Mouse (Mus musculus): ENCODE results near the gene Dhrs4. TPM values are rescaled to one million over a fixed set of nuclear protein-coding genes. Genes with fewer than 3 reads are reported as not detected.

Gene Dhrs4
- 33.9 and 34.8 TPM in 2 replicates for polyA plus RNA-seq (2014; fragmentation: Nextera tagmentation; extraction: Ambion mirVana)

GRCm38 (mm10) chr14:55478651-55479599 lies at the start of gene Dhrs4:
Gene Dhrs4 (plus strand): TSS chr14:55478758.
- Histone ChIP-seq H3K9ac (ENCODE audit: low read length) (peak within 1 kb of the TSS; percentile 86), H3K4me2 (peak within 1 kb of the TSS; percentile 63), H3K4me1 (ENCODE audit: control insufficient read depth, insufficient read depth, low read length) (peaks cover 2% of the 10 kb centered on the region; the same call in 1 of the 2 replicates), H3K9me3 (ENCODE audit: control insufficient read depth, low read length) (no peaks in the 10 kb centered on the region), H3K27ac (ENCODE audit: low read depth, low read length) (peak within 1 kb of the TSS; percentile 40; the same call in 1 of the 2 replicates), H3K4me3 (ENCODE audit: low read depth, low read length) (peak within 1 kb of the TSS; percentile 56), H3K36me3 (ENCODE audit: control insufficient read depth, insufficient read depth, low read length) (no peaks in the 10 kb centered on the region), H3K27me3 (ENCODE audit: control insufficient read depth, insufficient read depth, low read length) (no peaks in the 10 kb centered on the region)
- peak; percentile 97 for DNase-seq (ENCODE audit: low spot score, missing footprints)
- 1% methylated on average over 38 of the region's 38 CpGs for WGBS
- ATAC-seq (ENCODE audit: low FRiP score): peak; percentile 93

GRCm38 (mm10) chr14:55430255-55430654 lies 48.3 kb upstream of the Dhrs4 start:
- DNase-seq (ENCODE audit: low spot score, missing footprints) (no peak), ATAC-seq (ENCODE audit: low FRiP score) (no peak)
- no peak overlapping the region for H3K9ac ChIP-seq (ENCODE audit: low read length)
- no peaks in the 10 kb centered on the region for H3K9me3 ChIP-seq (ENCODE audit: control insufficient read depth, low read length)
- no peaks in the 10 kb centered on the region for H3K36me3 ChIP-seq (ENCODE audit: control insufficient read depth, insufficient read depth, low read length)
- H3K4me3 ChIP-seq (ENCODE audit: low read depth, low read length): no peak overlapping the region
- no peak overlapping the region for H3K27ac ChIP-seq (ENCODE audit: low read depth, low read length)
- no peaks in the 10 kb centered on the region for H3K27me3 ChIP-seq (ENCODE audit: control insufficient read depth, insufficient read depth, low read length)
- 89% methylated on average over 4 of the region's 4 CpGs for WGBS
- no peaks in the 10 kb centered on the region for H3K4me1 ChIP-seq (ENCODE audit: control insufficient read depth, insufficient read depth, low read length)
- no peak overlapping the region for H3K4me2 ChIP-seq

- H3K4me1 ChIP-seq (ENCODE audit: control insufficient read depth, insufficient read depth, low read length): no peaks in the 10 kb centered on the region
- H3K4me2 ChIP-seq: no peak overlapping the region
- H3K36me3 ChIP-seq (ENCODE audit: control insufficient read depth, insufficient read depth, low read length): no peaks in the 10 kb centered on the region
- no peaks in the 10 kb centered on the region for H3K9me3 ChIP-seq (ENCODE audit: control insufficient read depth, low read length)
- DNase-seq (ENCODE audit: low spot score, missing footprints) (no peak), ATAC-seq (ENCODE audit: low FRiP score) (no peak)
- H3K27me3 ChIP-seq (ENCODE audit: control insufficient read depth, insufficient read depth, low read length): no peaks in the 10 kb centered on the region
- H3K27ac ChIP-seq (ENCODE audit: low read depth, low read length): no peak overlapping the region
- no peak overlapping the region for H3K4me3 ChIP-seq (ENCODE audit: low read depth, low read length)
- WGBS: 93% methylated on average over 1 of the region's 1 CpGs
- H3K9ac ChIP-seq (ENCODE audit: low read length): no peak overlapping the region
Measured at GRCm38 (mm10) chr14:55433052-55433451, 45.5 kb upstream of the Dhrs4 start.

DNA sequence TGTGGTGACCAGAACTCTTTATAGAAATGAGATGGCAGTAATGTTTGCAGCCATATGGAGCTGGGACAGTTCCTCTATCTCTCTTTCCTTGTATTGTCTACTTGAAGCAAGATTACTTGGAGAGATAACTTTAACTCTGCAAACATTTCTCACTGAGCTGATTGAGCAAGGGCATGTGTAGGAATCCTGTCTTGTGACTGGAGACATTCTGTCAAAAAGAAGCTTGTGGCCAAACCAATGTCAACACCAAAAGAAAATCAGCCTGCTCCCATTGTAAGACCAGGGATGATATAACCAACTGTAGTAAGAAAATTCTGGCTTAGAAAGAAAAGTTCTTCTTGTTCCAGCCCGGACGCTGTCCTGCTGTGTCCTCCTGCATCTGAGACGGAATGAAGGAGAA lies 43.7 kb upstream of the Dhrs4 start:
- ATAC-seq (ENCODE audit: low FRiP score) (no peak), DNase-seq (ENCODE audit: low spot score, missing footprints) (no peak)
- Histone ChIP-seq H3K4me3 (ENCODE audit: low read depth, low read length) (no peak overlapping the region), H3K9me3 (ENCODE audit: control insufficient read depth, low read length) (no peaks in the 10 kb centered on the region), H3K9ac (ENCODE audit: low read length) (no peak overlapping the region), H3K27ac (ENCODE audit: low read depth, low read length) (no peak overlapping the region), H3K4me2 (no peak overlapping the region), H3K27me3 (ENCODE audit: control insufficient read depth, insufficient read depth, low read length) (no peaks in the 10 kb centered on the region), H3K4me1 (ENCODE audit: control insufficient read depth, insufficient read depth, low read length) (no peaks in the 10 kb centered on the region), H3K36me3 (ENCODE audit: control insufficient read depth, insufficient read depth, low read length) (no peaks in the 10 kb centered on the region)
- WGBS: 88% methylated on average over 3 of the region's 3 CpGs

GRCm38 (mm10) chr14:55437118-55437517 lies 41.4 kb upstream of the Dhrs4 start:
- no peak overlapping the region for H3K27ac ChIP-seq (ENCODE audit: low read depth, low read length)
- H3K4me3 ChIP-seq (ENCODE audit: low read depth, low read length): no peak overlapping the region
- DNase-seq (ENCODE audit: low spot score, missing footprints) (no peak), ATAC-seq (ENCODE audit: low FRiP score) (no peak)
- no peaks in the 10 kb centered on the region for H3K9me3 ChIP-seq (ENCODE audit: control insufficient read depth, low read length)
- H3K9ac ChIP-seq (ENCODE audit: low read length): no peak overlapping the region
- WGBS: 88% methylated on average over 8 of the region's 8 CpGs
- H3K27me3 ChIP-seq (ENCODE audit: control insufficient read depth, insufficient read depth, low read length): no peaks in the 10 kb centered on the region
- H3K36me3 ChIP-seq (ENCODE audit: control insufficient read depth, insufficient read depth, low read length): no peaks in the 10 kb centered on the region
- H3K4me1 ChIP-seq (ENCODE audit: control insufficient read depth, insufficient read depth, low read length): no peaks in the 10 kb centered on the region
- H3K4me2 ChIP-seq: no peak overlapping the region

DNA sequence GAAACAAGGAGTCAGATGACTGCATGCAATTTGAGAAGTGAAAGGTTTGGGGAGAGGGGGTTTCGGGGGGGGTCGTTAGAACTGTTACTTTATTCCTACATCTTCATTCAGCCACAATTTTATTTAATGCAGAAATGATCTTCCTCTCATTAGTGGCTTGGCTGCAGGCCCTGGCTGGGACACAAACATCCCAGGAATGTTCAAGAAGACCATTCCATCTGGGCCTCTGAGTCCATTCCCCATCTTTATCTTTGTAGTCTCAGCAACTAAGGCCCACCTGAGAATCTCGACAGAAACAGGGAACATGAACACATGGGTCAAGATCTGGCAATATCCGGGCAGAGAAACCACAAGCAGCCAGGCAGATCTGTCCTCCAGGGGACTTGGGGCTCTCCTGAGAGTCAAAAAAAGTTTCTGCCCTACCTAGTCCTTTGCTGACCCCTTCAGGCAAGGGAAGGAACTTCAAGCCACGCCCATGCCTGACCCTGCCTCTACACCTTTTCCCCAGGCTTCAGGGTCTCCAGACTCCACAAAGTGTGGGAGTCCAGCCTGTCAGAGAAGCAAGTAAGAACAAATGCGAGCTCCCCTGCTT lies 40.3 kb upstream of the Dhrs4 start:
- Histone ChIP-seq H3K4me1 (ENCODE audit: control insufficient read depth, insufficient read depth, low read length) (no peaks in the 10 kb centered on the region), H3K36me3 (ENCODE audit: control insufficient read depth, insufficient read depth, low read length) (no peaks in the 10 kb centered on the region), H3K4me3 (ENCODE audit: low read depth, low read length) (no peak overlapping the region), H3K9ac (ENCODE audit: low read length) (no peak overlapping the region), H3K9me3 (ENCODE audit: control insufficient read depth, low read length) (no peaks in the 10 kb centered on the region), H3K4me2 (no peak overlapping the region), H3K27ac (ENCODE audit: low read depth, low read length) (no peak overlapping the region), H3K27me3 (ENCODE audit: control insufficient read depth, insufficient read depth, low read length) (no peaks in the 10 kb centered on the region)
- WGBS: 42% methylated on average over 6 of the region's 6 CpGs
- no peak for ATAC-seq (ENCODE audit: low FRiP score)
- peak; percentile 90 for DNase-seq (ENCODE audit: low spot score, missing footprints)

DNA sequence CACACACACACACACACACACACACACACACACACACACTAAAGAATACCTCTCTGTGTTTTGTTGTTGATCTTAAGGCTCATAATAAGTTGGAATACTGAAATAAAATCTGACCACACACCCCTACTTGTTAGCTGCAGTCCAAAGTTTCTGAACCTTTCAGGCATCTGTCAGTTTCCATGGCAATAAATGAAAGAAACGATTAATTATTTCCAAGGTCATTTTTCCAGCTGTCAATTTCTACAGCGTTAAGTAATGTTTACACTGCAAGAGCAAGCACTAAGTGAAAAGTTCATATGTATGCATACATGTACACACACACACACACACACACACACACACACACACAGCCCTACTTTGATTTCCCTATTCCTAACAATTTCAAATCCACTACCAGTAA lies 20.9 kb upstream of the Dhrs4 start:
- H3K4me2 ChIP-seq: no peak overlapping the region
- H3K27me3 ChIP-seq (ENCODE audit: control insufficient read depth, insufficient read depth, low read length): no peaks in the 10 kb centered on the region
- no peak overlapping the region for H3K9ac ChIP-seq (ENCODE audit: low read length)
- no peak overlapping the region for H3K4me3 ChIP-seq (ENCODE audit: low read depth, low read length)
- no peak for ATAC-seq (ENCODE audit: low FRiP score)
- no peaks in the 10 kb centered on the region for H3K4me1 ChIP-seq (ENCODE audit: control insufficient read depth, insufficient read depth, low read length)
- no peak for DNase-seq (ENCODE audit: low spot score, missing footprints)
- no peaks in the 10 kb centered on the region for H3K36me3 ChIP-seq (ENCODE audit: control insufficient read depth, insufficient read depth, low read length)
- H3K9me3 ChIP-seq (ENCODE audit: control insufficient read depth, low read length): peaks cover 3% of the 10 kb centered on the region; the same call in 1 of the 2 replicates
- H3K27ac ChIP-seq (ENCODE audit: low read depth, low read length): no peak overlapping the region
- 89% methylated on average over 2 of the region's 2 CpGs for WGBS

GRCm38 (mm10) chr14:55458273-55458672 lies 20.3 kb upstream of the Dhrs4 start:
- Histone ChIP-seq H3K36me3 (ENCODE audit: control insufficient read depth, insufficient read depth, low read length) (no peaks in the 10 kb centered on the region), H3K9me3 (ENCODE audit: control insufficient read depth, low read length) (peaks cover 3% of the 10 kb centered on the region; the same call in 1 of the 2 replicates), H3K4me1 (ENCODE audit: control insufficient read depth, insufficient read depth, low read length) (no peaks in the 10 kb centered on the region), H3K4me3 (ENCODE audit: low read depth, low read length) (no peak overlapping the region), H3K4me2 (no peak overlapping the region), H3K27me3 (ENCODE audit: control insufficient read depth, insufficient read depth, low read length) (no peaks in the 10 kb centered on the region), H3K27ac (ENCODE audit: low read depth, low read length) (no peak overlapping the region), H3K9ac (ENCODE audit: low read length) (no peak overlapping the region)
- ATAC-seq (ENCODE audit: low FRiP score) (no peak), DNase-seq (ENCODE audit: low spot score, missing footprints) (peak; percentile 92)
- 25% methylated on average over 10 of the region's 10 CpGs for WGBS

DNA sequence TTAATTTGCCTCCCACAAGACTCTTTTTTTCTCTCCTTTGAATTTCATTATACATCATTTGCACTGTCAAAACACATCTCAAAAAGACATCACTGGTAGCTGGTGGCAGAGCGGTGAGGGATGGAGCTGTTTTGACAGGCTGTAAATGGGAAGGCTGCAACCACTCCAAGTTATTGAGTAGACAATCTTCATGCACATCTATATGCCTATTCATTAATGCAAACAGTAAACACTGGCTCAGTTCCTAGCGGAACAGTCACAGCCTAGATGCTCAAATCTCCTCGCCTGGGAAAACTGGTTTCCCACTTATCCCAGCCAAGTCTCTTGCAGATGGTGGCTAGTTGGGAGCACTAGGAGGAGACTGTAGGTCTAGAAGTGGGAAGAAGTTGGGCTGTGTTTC lies 19.8 kb upstream of the Dhrs4 start:
- no peak for DNase-seq (ENCODE audit: low spot score, missing footprints)
- H3K9ac ChIP-seq (ENCODE audit: low read length): no peak overlapping the region

More for the DNA sequence above, 19.8 kb upstream of the Dhrs4 start:
- 90% methylated on average over 3 of the region's 3 CpGs for WGBS
- no peaks in the 10 kb centered on the region for H3K27me3 ChIP-seq (ENCODE audit: control insufficient read depth, insufficient read depth, low read length)
- H3K4me2 ChIP-seq: no peak overlapping the region
- H3K4me3 ChIP-seq (ENCODE audit: low read depth, low read length): no peak overlapping the region
- H3K4me1 ChIP-seq (ENCODE audit: control insufficient read depth, insufficient read depth, low read length): no peaks in the 10 kb centered on the region
- no peaks in the 10 kb centered on the region for H3K36me3 ChIP-seq (ENCODE audit: control insufficient read depth, insufficient read depth, low read length)
- ATAC-seq (ENCODE audit: low FRiP score): no peak
- peaks cover 3% of the 10 kb centered on the region; the same call in 1 of the 2 replicates for H3K9me3 ChIP-seq (ENCODE audit: control insufficient read depth, low read length)
- H3K27ac ChIP-seq (ENCODE audit: low read depth, low read length): no peak overlapping the region

Data from midbrain, embryonic 11.5 days (tissue).